Mouse (Mus musculus) CH12.LX (cell line): Measurements from ENCODE around the gene Olfr145.

Experiments
- CTCF ChIP-seq, 2 experiments: IDR thresholded peaks in 1 of 2; conservative IDR thresholded peaks in 1 of 2; 2 replicates each; pipeline ENCODE4 v1.5.1; 2011 to 2012; ENCODE audit warnings: low read depth in 2 of 2, low read length in 2 of 2, improper control_type of control experiment in 1 of 2, inconsistent platforms in 1 of 2, mild to moderate bottlenecking in 1 of 2, moderate library complexity in 1 of 2
- E2F4 ChIP-seq: IDR thresholded peaks from 2 replicates; pipeline ENCODE4 v1.6.1; 2011; ENCODE audit warnings: low read depth, low read length, improper control_type of control experiment; ENCODE audit not compliant: insufficient replicate concordance
- ETS1 ChIP-seq: conservative IDR thresholded peaks from 2 replicates; pipeline ENCODE4 v1.6.1; 2012; ENCODE audit warnings: low read depth, mild to moderate bottlenecking, inconsistent platforms, low read length, improper control_type of control experiment, moderate library complexity
- MAX ChIP-seq: IDR thresholded peaks from 2 replicates; pipeline ENCODE4 v1.6.1; 2011; ENCODE audit warnings: low read length, improper control_type of control experiment
- POLR2A ChIP-seq: IDR thresholded peaks from 2 replicates; pipeline ENCODE4 v1.6.1; 2011; ENCODE audit warnings: low read depth, mild to moderate bottlenecking, improper control_type of control experiment, low read length

- no peak for TF ChIP-seq E2F4
- TF ChIP-seq MAX = no peak
- no peak for TF ChIP-seq ETS1
- no peak for TF ChIP-seq POLR2A
- no peak for TF ChIP-seq CTCF (conservative IDR thresholded peaks at IDR 0.05 in 1 of 2, IDR thresholded peaks at IDR 0.05 in 1 of 2; ENCODE audit: low read depth in 2 of 2, low read length in 2 of 2)
These were observed 29.8 kb downstream of the Olfr145 start for GRCm38 (mm10) chr9:37926019-37927013.
